Mouse (Mus musculus) stomach, embryonic 15.5 days (tissue): ENCODE results near the gene Itgb5. TPM values are rescaled to one million over a fixed set of nuclear protein-coding genes. Genes with fewer than 3 reads are reported as not detected.

Experiments
- ATAC-seq: fragments of 200-750 bp; cut with Nextera tagmentation; 2 replicates; pipeline ENCODE4 v1.8.0; 2017; ENCODE audit warnings: low read depth, moderate number of reproducible peaks, moderate TSS enrichment; ENCODE audit not compliant: insufficient read depth, low FRiP score
- H3K27ac ChIP-seq: fragments of 300-500 bp; sonication (generic); 2 replicates; pipeline ENCODE4 v1.5.1; 2015; ENCODE audit warnings: mild to moderate bottlenecking, inconsistent platforms
- H3K27me3 ChIP-seq: fragments of 300-500 bp; sonication (generic); replicated peaks from 2 replicates; pipeline ENCODE4 v1.6.1; 2015; ENCODE audit warnings: inconsistent platforms
- H3K36me3 ChIP-seq: fragments of 300-500 bp; sonication (generic); 2 replicates; pipeline ENCODE4 v1.6.1; 2015; ENCODE audit warnings: inconsistent platforms
- H3K4me1 ChIP-seq: fragments of 300-500 bp; sonication (generic); 2 replicates; pipeline ENCODE4 v1.6.1; 2015; ENCODE audit warnings: inconsistent platforms
- H3K4me2 ChIP-seq: fragments of 300-500 bp; sonication (generic); 2 replicates; pipeline ENCODE4 v1.6.1; 2015; ENCODE audit warnings: mild to moderate bottlenecking, inconsistent platforms
- H3K4me3 ChIP-seq: fragments of 300-500 bp; sonication (generic); replicated peaks from 2 replicates; pipeline ENCODE4 v1.5.1; 2015; ENCODE audit warnings: inconsistent platforms
- H3K9ac ChIP-seq: fragments of 300-500 bp; sonication (generic); 2 replicates; pipeline ENCODE4 v1.6.1; 2015; ENCODE audit warnings: inconsistent platforms
- H3K9me3 ChIP-seq: fragments of 300-500 bp; sonication (generic); 2 replicates; pipeline ENCODE4 v1.6.1; 2016; ENCODE audit warnings: inconsistent platforms
- WGBS: fragments of 180-500 bp; shearing (Covaris S2); methylation state at CpG from one replicate; pipeline ENCODE4 v1.1.7; 2015; 5-methylcytosine and 5-hydroxymethylcytosine counted together
- polyA plus RNA-seq: library from polyadenylated mRNA; unstranded; fragments of >200 nt; fragmentation: Nextera tagmentation; extraction: Ambion mirVana; gene quantifications from 2 replicates; pipeline ENCODE4 v1.2.1, GENCODE M21; 2015

Gene Itgb5
- polyA plus RNA-seq, 1 experiment from 2014 or later = 50.2 TPM

- no peak for ATAC-seq
- Histone ChIP-seq H3K27me3 (no peaks in the 10 kb centered on the region), H3K4me1 (peaks cover 6% of the 10 kb centered on the region; the same call in 1 of the 2 replicates), H3K4me2 (no peak overlapping the region), H3K27ac (no peak overlapping the region), H3K9ac (no peak overlapping the region), H3K4me3 (no peak overlapping the region), H3K36me3 (no peaks in the 10 kb centered on the region), H3K9me3 (no peaks in the 10 kb centered on the region)
- 83% methylated on average over 4 of the region's 4 CpGs for WGBS
These were observed 32.9 kb downstream of the Itgb5 start for GRCm38 (mm10) chr16:33862406-33862805.

DNA sequence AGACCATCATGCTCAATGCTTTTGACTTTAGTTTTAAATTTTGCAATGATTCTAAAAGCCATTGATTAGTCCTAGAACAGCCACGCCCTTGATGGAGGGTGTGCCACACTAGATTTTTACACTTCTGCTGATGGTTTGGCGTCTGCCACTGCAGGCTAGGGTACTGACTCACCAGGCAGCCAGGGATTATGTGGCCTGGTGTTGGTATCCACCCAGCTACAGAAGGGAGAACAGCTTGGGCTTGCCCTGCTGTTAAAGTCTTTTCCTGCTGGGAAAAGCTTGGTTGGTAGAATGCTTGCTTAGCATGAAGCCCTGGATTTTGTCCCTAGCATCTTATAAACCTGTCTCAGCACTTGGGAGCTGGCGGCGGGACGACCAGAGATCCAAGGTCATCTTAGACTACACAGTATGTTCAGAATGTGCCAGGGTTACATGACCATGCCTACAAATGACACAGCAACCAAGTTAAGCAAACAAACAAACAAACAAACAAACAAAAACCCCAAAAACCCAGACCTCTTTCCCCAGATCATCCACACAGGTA lies 33.8 kb downstream of the Itgb5 start:
- no peaks in the 10 kb centered on the region for H3K27me3 ChIP-seq
- no peak overlapping the region for H3K9ac ChIP-seq
- H3K4me2 ChIP-seq = no peak overlapping the region
- WGBS = 80% methylated on average over 5 of the region's 5 CpGs
- ATAC-seq = no peak
- H3K9me3 ChIP-seq = no peaks in the 10 kb centered on the region
- peaks cover 6% of the 10 kb centered on the region; the same call in 1 of the 2 replicates for H3K4me1 ChIP-seq
- H3K27ac ChIP-seq = no peak overlapping the region
- H3K4me3 ChIP-seq = no peak overlapping the region
- H3K36me3 ChIP-seq = no peaks in the 10 kb centered on the region

- H3K27ac ChIP-seq = peak overlapping the region; percentile 69; the same call in 1 of the 2 replicates
- peaks cover 16% of the 10 kb centered on the region for H3K4me1 ChIP-seq
- no peaks in the 10 kb centered on the region for H3K27me3 ChIP-seq
- no peaks in the 10 kb centered on the region for H3K9me3 ChIP-seq
- WGBS = 65% methylated on average over 3 of the region's 3 CpGs
- no peak overlapping the region for H3K4me3 ChIP-seq
- ATAC-seq = no peak
- no peak overlapping the region for H3K9ac ChIP-seq
- H3K4me2 ChIP-seq = no peak overlapping the region
- H3K36me3 ChIP-seq = no peaks in the 10 kb centered on the region
These were observed 40.8 kb downstream of the Itgb5 start for GRCm38 (mm10) chr16:33870224-33870785.

- no peaks in the 10 kb centered on the region for H3K27me3 ChIP-seq
- peak overlapping the region; percentile 80 for H3K27ac ChIP-seq
- no peak overlapping the region for H3K9ac ChIP-seq
- no peaks in the 10 kb centered on the region for H3K36me3 ChIP-seq
- no peak for ATAC-seq
- 65% methylated on average over 13 of the region's 13 CpGs for WGBS
- no peaks in the 10 kb centered on the region for H3K9me3 ChIP-seq
- no peak overlapping the region for H3K4me3 ChIP-seq
- no peak overlapping the region for H3K4me2 ChIP-seq
- H3K4me1 ChIP-seq = peaks cover 16% of the 10 kb centered on the region
These were observed 41.7 kb downstream of the Itgb5 start for GRCm38 (mm10) chr16:33870988-33871758.

GRCm38 (mm10) chr16:33871865-33872443 lies 42.5 kb downstream of the Itgb5 start:
- Histone ChIP-seq H3K27ac (peak overlapping the region; percentile 80), H3K4me1 (peaks cover 16% of the 10 kb centered on the region), H3K36me3 (no peaks in the 10 kb centered on the region), H3K4me2 (no peak overlapping the region), H3K27me3 (no peaks in the 10 kb centered on the region), H3K4me3 (no peak overlapping the region), H3K9me3 (no peaks in the 10 kb centered on the region), H3K9ac (no peak overlapping the region)
- 59% methylated on average over 14 of the region's 14 CpGs for WGBS
- peak; percentile 61 for ATAC-seq

- H3K9me3 ChIP-seq = no peaks in the 10 kb centered on the region
- no peak overlapping the region for H3K4me2 ChIP-seq
- 59% methylated on average over 7 of the region's 7 CpGs for WGBS
- H3K27ac ChIP-seq = peak overlapping the region; percentile 80
- H3K9ac ChIP-seq = no peak overlapping the region
- no peaks in the 10 kb centered on the region for H3K36me3 ChIP-seq
- H3K4me3 ChIP-seq = no peak overlapping the region
- H3K27me3 ChIP-seq = no peaks in the 10 kb centered on the region
- peaks cover 19% of the 10 kb centered on the region for H3K4me1 ChIP-seq
- ATAC-seq = no peak
These were observed 43.8 kb downstream of the Itgb5 start for GRCm38 (mm10) chr16:33873282-33873681.

DNA sequence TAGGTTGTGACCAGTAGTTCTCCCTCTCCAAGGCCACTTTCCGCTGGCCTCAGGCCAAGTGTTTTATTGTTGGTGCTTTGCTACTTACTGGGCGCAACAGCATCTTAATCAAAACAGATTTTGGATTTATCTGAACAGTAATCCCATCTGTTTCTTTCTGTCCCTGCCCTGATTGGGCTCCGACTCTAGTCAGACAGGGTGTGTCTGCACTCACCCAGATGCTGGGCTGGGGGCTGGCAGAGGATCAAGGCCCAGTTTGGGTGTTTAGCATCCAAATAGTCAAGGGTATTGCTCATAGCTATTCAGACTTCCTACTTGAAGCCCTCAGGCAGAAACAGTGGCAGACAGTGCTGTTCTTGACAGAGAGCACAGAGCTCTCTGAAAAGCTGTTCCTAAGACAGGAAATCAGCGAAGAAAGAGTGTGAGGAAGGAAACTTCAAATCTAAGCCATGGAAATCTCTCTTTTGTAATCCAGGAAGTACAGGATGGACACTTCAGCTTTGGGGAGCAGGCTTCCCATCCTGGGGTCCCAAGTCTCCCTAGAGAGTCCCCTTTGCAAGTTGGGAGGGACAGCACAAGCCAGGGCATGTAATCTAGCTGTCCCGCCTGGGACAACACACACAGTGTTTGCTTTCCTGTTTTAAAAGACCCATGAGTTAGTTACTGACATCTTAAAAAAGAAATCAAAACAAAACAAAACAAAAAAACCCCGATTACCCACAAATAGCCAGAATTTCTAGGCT lies 48.7 kb downstream of the Itgb5 start:
- Histone ChIP-seq H3K36me3 (no peaks in the 10 kb centered on the region), H3K4me3 (no peak overlapping the region), H3K4me2 (no peak overlapping the region), H3K9me3 (no peaks in the 10 kb centered on the region), H3K4me1 (peaks cover 18% of the 10 kb centered on the region), H3K27ac (peak overlapping the region; percentile 72), H3K27me3 (no peaks in the 10 kb centered on the region), H3K9ac (no peak overlapping the region)
- WGBS = 45% methylated on average over 6 of the region's 6 CpGs
- ATAC-seq = no peak

DNA sequence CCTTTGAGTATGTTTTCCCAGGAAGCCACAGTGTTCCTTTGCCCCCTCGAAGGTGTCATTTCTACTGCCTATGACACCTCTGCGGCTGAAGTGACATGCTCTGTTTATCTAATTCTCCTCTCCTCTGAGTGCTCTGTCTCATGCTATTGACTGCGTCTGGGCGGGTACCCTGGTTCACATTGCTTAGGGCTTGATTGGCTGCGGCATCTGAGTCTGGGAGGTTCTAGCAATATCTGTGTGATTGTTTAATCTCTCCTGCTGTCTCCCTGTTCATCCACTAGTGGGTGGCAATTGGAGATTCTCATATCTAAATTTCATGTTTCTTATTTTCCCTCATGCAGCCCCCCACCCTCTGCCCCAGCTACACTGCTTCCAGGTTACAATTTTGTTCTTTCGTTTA lies 49.6 kb downstream of the Itgb5 start:
- Histone ChIP-seq H3K4me1 (peaks cover 27% of the 10 kb centered on the region), H3K4me3 (no peak overlapping the region), H3K9ac (no peak overlapping the region), H3K27ac (peak overlapping the region; percentile 72; the same call in 1 of the 2 replicates), H3K9me3 (no peaks in the 10 kb centered on the region), H3K36me3 (no peaks in the 10 kb centered on the region), H3K27me3 (no peaks in the 10 kb centered on the region), H3K4me2 (no peak overlapping the region)
- no peak for ATAC-seq
- 48% methylated on average over 6 of the region's 6 CpGs for WGBS

DNA sequence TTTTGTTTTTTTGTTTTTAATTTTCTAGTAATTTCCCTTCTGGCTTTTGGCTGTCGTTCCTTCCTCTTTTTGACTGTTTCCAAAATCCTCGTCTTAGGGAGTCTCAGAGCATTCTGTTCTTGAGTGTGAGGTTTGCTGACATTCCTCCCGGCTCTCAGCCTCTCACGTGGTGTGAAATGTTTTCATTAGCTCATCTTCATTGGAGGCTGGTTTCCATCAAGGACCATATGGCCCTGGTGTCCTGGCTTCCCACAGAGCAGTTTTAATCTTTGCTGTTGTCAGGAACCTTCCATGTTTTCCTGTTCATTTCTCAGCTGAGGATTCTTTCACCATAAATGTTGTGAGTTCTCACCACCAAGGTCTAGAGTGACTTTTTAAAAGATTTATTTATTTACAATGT lies 50.1 kb downstream of the Itgb5 start:
- Histone ChIP-seq H3K27ac (peak overlapping the region; percentile 62), H3K9ac (no peak overlapping the region), H3K4me2 (no peak overlapping the region), H3K27me3 (no peaks in the 10 kb centered on the region), H3K4me1 (peaks cover 32% of the 10 kb centered on the region), H3K4me3 (no peak overlapping the region), H3K9me3 (no peaks in the 10 kb centered on the region), H3K36me3 (no peaks in the 10 kb centered on the region)
- WGBS = 27% methylated on average over 4 of the region's 4 CpGs
- ATAC-seq = no peak

- H3K4me1 ChIP-seq = peaks cover 39% of the 10 kb centered on the region
These were observed 51.3 kb downstream of the Itgb5 start for GRCm38 (mm10) chr16:33880765-33881164.

GRCm38 (mm10) chr16:33882540-33882939 lies 53.1 kb downstream of the Itgb5 start:
- Histone ChIP-seq H3K4me2 (no peak overlapping the region), H3K27me3 (no peaks in the 10 kb centered on the region), H3K9ac (no peak overlapping the region), H3K4me3 (no peak overlapping the region), H3K9me3 (no peaks in the 10 kb centered on the region), H3K36me3 (no peaks in the 10 kb centered on the region), H3K27ac (peak overlapping the region; percentile 92), H3K4me1 (peaks cover 49% of the 10 kb centered on the region)
- WGBS = 45% methylated on average over 4 of the region's 4 CpGs
- ATAC-seq = peak; percentile 50; the same call in 1 of the 2 replicates

More at GRCm38 (mm10) chr16:33880765-33881164, 51.3 kb downstream of the Itgb5 start:
- WGBS = 88% methylated on average over 4 of the region's 4 CpGs
- Histone ChIP-seq H3K4me2 (no peak overlapping the region), H3K27me3 (no peaks in the 10 kb centered on the region), H3K27ac (no peak overlapping the region), H3K9ac (no peak overlapping the region), H3K4me3 (no peak overlapping the region), H3K36me3 (no peaks in the 10 kb centered on the region), H3K9me3 (no peaks in the 10 kb centered on the region)
- ATAC-seq = no peak
